ENCODE assay signal across 8 mouse cellular contexts in the genomic region with DNA sequence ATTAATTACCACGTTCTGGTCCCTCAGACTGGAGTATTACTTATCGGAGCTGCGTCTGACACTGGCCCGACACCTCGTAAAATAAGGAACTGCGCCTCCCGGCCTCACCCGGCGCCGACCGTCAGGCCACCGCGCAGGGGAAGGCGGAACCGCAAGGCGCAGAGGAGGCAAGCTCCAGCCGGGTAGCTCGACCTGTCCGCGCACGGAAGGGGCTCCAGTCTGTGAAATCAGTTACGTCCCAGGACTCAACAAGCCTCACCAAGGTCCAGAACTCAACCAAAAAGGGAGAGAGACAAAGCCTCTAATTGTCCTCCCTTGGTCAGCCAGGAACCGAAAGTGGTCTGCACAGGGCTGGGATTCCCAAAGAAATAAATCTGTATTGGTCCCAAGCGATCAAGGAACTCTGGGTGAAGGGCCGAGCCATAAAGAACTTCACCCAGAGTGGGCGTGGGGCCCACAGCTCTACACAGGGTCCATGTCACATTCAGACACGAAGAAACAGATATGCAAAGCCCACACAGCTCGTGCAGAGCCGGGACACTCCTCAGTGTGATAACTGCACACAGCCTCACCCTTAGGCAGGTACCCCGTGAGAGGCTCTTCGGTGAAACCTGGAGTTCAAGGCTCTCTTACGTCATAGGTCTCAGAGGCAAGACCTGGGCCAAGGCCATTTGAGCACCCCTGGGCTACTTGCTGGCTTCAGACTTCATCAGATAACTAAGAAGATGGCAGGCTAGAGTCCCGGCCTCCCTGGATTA. TPM values are rescaled to one million over a fixed set of nuclear protein-coding genes. Genes with fewer than 3 reads are reported as not detected.
A peak's percentile ranks its signal among the peaks of the same experiment; 100 is the strongest.
DNase-seq lines count a peak whose midpoint lies in the region; ATAC-seq and TF ChIP-seq lines count a peak whose summit lies in the region.
"Had no signal": no experiment of that assay in that cellular context is flagged by ENCODE, and none has a peak within 500 bp of the region (broad histone marks: within the 10 kb centered on the region; RNA-seq: fewer than 3 reads in every experiment).

No protein-coding gene starts in this region.

- peak overlapping the region; percentile 37 for H3K4me2 ChIP-seq in intestine, embryonic 16.5 days (ENCODE audit: low read depth, low read length)
- H3K4me2 ChIP-seq in neural tube, embryonic 15.5 days, result peak overlapping the region; percentile 66

- TF ChIP-seq POLR2A in lung, adult 2 months (IDR thresholded peaks at IDR 0.05; ENCODE audit: borderline replicate concordance, extremely low read depth, low read depth, low read length), result no peak

- peaks cover 18% of the 10 kb centered on the region for H3K4me1 ChIP-seq in lung, adult 2 months (ENCODE audit: control insufficient read depth, insufficient read depth, low read length)
- H3K4me1 ChIP-seq in intestine, embryonic 16.5 days (ENCODE audit: control insufficient read depth, insufficient read depth, low read length), result peaks cover 12% of the 10 kb centered on the region
- peaks cover 76% of the 10 kb centered on the region for H3K4me1 ChIP-seq in neural tube, embryonic 15.5 days

- H3K27ac ChIP-seq in intestine, embryonic 16.5 days (ENCODE audit: low read length), result no peak overlapping the region
- peak overlapping the region; percentile 96 for H3K27ac ChIP-seq in neural tube, embryonic 15.5 days (replicated peaks)
- H3K27ac ChIP-seq: left cerebral cortex, adult 2 months had no signal

- peak overlapping the region; percentile 2 for H3K4me3 ChIP-seq in lung, adult 2 months (replicated peaks; ENCODE audit: extremely low read depth, low read depth, low read length)
- peak overlapping the region; percentile 30 for H3K4me3 ChIP-seq in intestine, embryonic 16.5 days (ENCODE audit: low read length)
- peak overlapping the region; percentile 57 for H3K4me3 ChIP-seq in neural tube, embryonic 15.5 days (replicated peaks)
- H3K4me3 ChIP-seq: left cerebral cortex, adult 2 months had no signal

- no peak overlapping the region for H3K9ac ChIP-seq in intestine, embryonic 16.5 days (ENCODE audit: low read depth, low read length)
- peak overlapping the region; percentile 35; the same call in 1 of the 2 replicates for H3K9ac ChIP-seq in neural tube, embryonic 15.5 days (replicated peaks)

- ATAC-seq in intestine, embryonic 16.5 days, result peak; percentile 38; the same call in 1 of the 2 replicates
- no peak for ATAC-seq in neural tube, embryonic 15.5 days (ENCODE audit: low FRiP score)

- WGBS in lung, adult 2 months, result 2% methylated on average over 33 of the region's 33 CpGs
- WGBS in intestine, embryonic 16.5 days, result under 1% methylated on average over 33 of the region's 33 CpGs
- under 1% methylated on average over 33 of the region's 33 CpGs for WGBS in neural tube, embryonic 15.5 days

- H3K9me3 ChIP-seq in intestine, embryonic 16.5 days (ENCODE audit: control insufficient read depth, low read length), result no peaks in the 10 kb centered on the region
- no peaks in the 10 kb centered on the region for H3K9me3 ChIP-seq in neural tube, embryonic 15.5 days (replicated peaks)

- TF ChIP-seq CTCF in lung, adult 2 months (IDR thresholded peaks at IDR 0.05; ENCODE audit: insufficient read depth, low read length), result no peak

- no peaks in the 10 kb centered on the region for H3K36me3 ChIP-seq in intestine, embryonic 16.5 days (ENCODE audit: control insufficient read depth, insufficient read depth, low read length)
- no peaks in the 10 kb centered on the region for H3K36me3 ChIP-seq in neural tube, embryonic 15.5 days

- peaks cover 89% of the 10 kb centered on the region for H3K27me3 ChIP-seq in intestine, embryonic 16.5 days (replicated peaks; ENCODE audit: control insufficient read depth, insufficient read depth, low read length)
- H3K27me3 ChIP-seq in neural tube, embryonic 15.5 days (replicated peaks), result peaks cover 46% of the 10 kb centered on the region

- no peak for DNase-seq in lung, adult 2 months
- no peak for DNase-seq in lung, adult 18-20 months
- DNase-seq in gastrocnemius, postnatal 10 days, result peak; percentile 44
- no peak for DNase-seq in thymus, postnatal 36 days
- DNase-seq in thymus, postnatal 0 days (ENCODE audit: low spot score), result no peak

RNA-seq across cellular contexts. Expression of gene Lbx1, which starts 6.1 kb away (rescaled TPM):
- polyA plus RNA-seq in lung, adult 2 months (2012; rRNA removed), result 0.05 and 0.09 TPM in 2 replicates
- total RNA-seq in gastrocnemius, postnatal 10 days (2021), result 10 to 100 TPM; 35.2 to 36.1 TPM
- polyA plus RNA-seq in intestine, embryonic 16.5 days (2015; fragmentation: Nextera tagmentation; extraction: Ambion mirVana), result not detected in 2 replicates
- polyA plus RNA-seq in neural tube, embryonic 15.5 days (2015; fragmentation: Nextera tagmentation; extraction: Ambion mirVana), result 10.9 and 16.9 TPM in 2 replicates
- not detected in 2 replicates for polyA plus RNA-seq in thymus, postnatal 0 days (2015; fragmentation: Nextera tagmentation; extraction: Ambion mirVana)
- total RNA-seq: left cerebral cortex, adult 2 months had no signal

Comparison
In these comparisons a context has a peak if more than half of its experiments do, and no peak if none do; other contexts are left out.
1. H3K4me3 ChIP-seq: peak in every context shown above with its lines; median percentile 57 in neural tube, embryonic 15.5 days; 30 in intestine, embryonic 16.5 days; 2 in lung, adult 2 months.
2. RNA of gene Lbx1, which starts 6.1 kb away (polyA plus RNA-seq): 10.9 to 16.9 TPM in neural tube, embryonic 15.5 days; 0.05 to 0.09 TPM in lung, adult 2 months, not detected in thymus, postnatal 0 days and not detected in intestine, embryonic 16.5 days; every median in the first group is over 10 times any median in the second.